Mouse (Mus musculus) kidney, adult 2 months (tissue): ENCODE data around the gene Uchl4. TPM values are rescaled to one million over a fixed set of nuclear protein-coding genes. Genes with fewer than 3 reads are reported as not detected.
"Not testable (repeated sequence)": the region's sequence is repeated elsewhere in the genome, so short reads cannot be mapped to it uniquely, and the experiment has no call there.

Experiments used
- DNase-seq: peaks from one replicate; pipeline ENCODE4 v3.0.0; 2021
- H3K27ac ChIP-seq: fragments of 200-500 bp; 2 replicates; pipeline ENCODE4 v1.5.1; 2012; ENCODE audit warnings: low read depth, low read length, control low read depth, inconsistent platforms; ENCODE audit not compliant: insufficient read depth
- H3K27me3 ChIP-seq: fragments of 200-500 bp; replicated peaks from 2 replicates; pipeline ENCODE4 v1.6.1; 2012; ENCODE audit warnings: mild to moderate bottlenecking, moderate library complexity, low read length, inconsistent platforms; ENCODE audit not compliant: control insufficient read depth, insufficient read depth
- H3K36me3 ChIP-seq: fragments of 200-500 bp; 2 replicates; pipeline ENCODE4 v1.6.1; 2012; ENCODE audit warnings: mild to moderate bottlenecking, moderate library complexity, low read length, inconsistent platforms; ENCODE audit not compliant: control insufficient read depth, insufficient read depth
- H3K4me1 ChIP-seq: fragments of 200-500 bp; 2 replicates; pipeline ENCODE4 v1.6.1; 2011; ENCODE audit warnings: low read length; ENCODE audit not compliant: control insufficient read depth, insufficient read depth
- H3K4me3 ChIP-seq: fragments of 200-500 bp; 2 replicates; pipeline ENCODE4 v1.5.1; 2011; ENCODE audit warnings: mild to moderate bottlenecking, low read depth, low read length, control low read depth; ENCODE audit not compliant: insufficient read depth
- CTCF ChIP-seq: fragments of 200-500 bp; conservative IDR thresholded peaks from 2 replicates; pipeline ENCODE4 v1.5.1; 2011; ENCODE audit warnings: low read depth, mild to moderate bottlenecking, control low read depth, low read length, moderate library complexity, mixed read lengths; ENCODE audit not compliant: insufficient read depth, insufficient read length
- POLR2A ChIP-seq: fragments of 200-500 bp; IDR thresholded peaks from one replicate; pipeline ENCODE4 v1.6.1; 2011; ENCODE audit warnings: low read depth, low read length, control low read depth
- WGBS: fragments of 180-500 bp; shearing (Covaris S2); methylation state at CpG from one replicate; pipeline ENCODE4 v1.1.7; 2018; 5-methylcytosine and 5-hydroxymethylcytosine counted together
- polyA plus RNA-seq: library from polyadenylated mRNA; depleted of rRNA; stranded (reverse); fragments of >200 nt; gene quantifications from 2 replicates; pipeline ENCODE4 v1.2.3, GENCODE M21; 2012; rRNA removed

The Uchl4 gene
- polyA plus RNA-seq: 0.11 and 0.15 TPM in 2 replicates

- Histone ChIP-seq H3K27ac (peak within 1 kb of the TSS; percentile 78), H3K36me3 (no peaks in the 10 kb centered on the region), H3K4me1 (peaks cover 27% of the 10 kb centered on the region), H3K27me3 (no peaks in the 10 kb centered on the region), H3K4me3 (no peak within 1 kb of the TSS)
- WGBS: 40% methylated on average over 8 of the region's 8 CpGs
- TF ChIP-seq POLR2A (no peak), CTCF (no peak)
- peak; percentile 81 for DNase-seq
Observed at GRCm38 (mm10) chr9:64234768-64235435, at the start of gene Uchl4. Gene Uchl4 (plus strand): TSS chr9:64235201.

DNA sequence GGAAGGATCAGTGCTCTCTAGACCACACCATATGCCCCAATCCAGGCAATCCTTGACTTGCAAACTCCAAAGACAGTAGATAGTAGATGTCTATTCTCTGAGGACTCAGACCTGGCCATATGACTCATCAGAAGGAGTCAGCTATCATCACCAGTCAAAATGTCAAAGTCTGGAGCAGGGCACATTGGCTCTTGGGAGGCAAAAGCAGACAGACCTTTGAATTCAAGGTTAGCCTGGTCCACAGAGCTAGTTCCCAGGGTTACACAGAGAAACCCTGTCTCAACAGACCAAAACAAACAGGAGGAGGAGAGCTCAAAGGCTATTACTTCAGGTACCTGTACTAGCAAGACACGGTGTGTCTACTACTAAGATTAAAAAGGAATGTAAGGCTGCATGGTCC is 41.1 kb upstream of the Uchl4 start:
- Histone ChIP-seq H3K27ac (no peak overlapping the region), H3K36me3 (no peaks in the 10 kb centered on the region; the same call in 1 of the 2 replicates), H3K4me3 (no peak overlapping the region), H3K4me1 (no peaks in the 10 kb centered on the region), H3K27me3 (no peaks in the 10 kb centered on the region)
- no peak for DNase-seq
- no peak for TF ChIP-seq CTCF
- 61% methylated on average over 1 of the region's 1 CpGs for WGBS

GRCm38 (mm10) chr9:64195554-64195953 is 39.4 kb upstream of the Uchl4 start:
- H3K4me1 ChIP-seq: no peaks in the 10 kb centered on the region; the same call in 1 of the 2 replicates
- no peak overlapping the region for H3K27ac ChIP-seq
- WGBS: 82% methylated on average over 4 of the region's 4 CpGs
- H3K36me3 ChIP-seq: no peaks in the 10 kb centered on the region; the same call in 1 of the 2 replicates
- no peak for DNase-seq
- no peaks in the 10 kb centered on the region for H3K27me3 ChIP-seq
- H3K4me3 ChIP-seq: no peak overlapping the region
- TF ChIP-seq CTCF (no peak), POLR2A (no peak)

DNA sequence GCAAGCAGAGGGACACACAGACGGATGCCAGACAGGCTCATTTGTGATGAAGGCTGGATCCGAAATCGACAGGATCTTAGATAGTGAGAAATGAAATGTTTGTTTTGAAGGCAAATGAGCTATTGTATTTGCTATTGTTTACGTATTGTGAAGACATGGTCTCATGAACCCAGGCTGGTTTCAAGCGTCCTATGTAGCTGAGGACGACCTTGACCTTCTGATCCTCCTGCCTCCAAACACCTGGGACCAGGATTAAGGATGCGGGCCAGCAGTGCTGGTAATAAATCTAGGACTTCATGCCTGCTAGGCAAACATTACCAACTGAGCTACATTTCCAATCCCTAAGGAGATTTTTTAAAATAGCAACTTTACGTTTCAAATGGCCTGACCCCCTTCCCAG is 37.5 kb upstream of the Uchl4 start:
- no peak overlapping the region for H3K27ac ChIP-seq
- no peak overlapping the region for H3K4me3 ChIP-seq
- H3K27me3 ChIP-seq: no peaks in the 10 kb centered on the region
- no peaks in the 10 kb centered on the region; the same call in 1 of the 2 replicates for H3K4me1 ChIP-seq
- TF ChIP-seq CTCF (no peak), POLR2A (no peak)
- DNase-seq: no peak
- WGBS: 83% methylated on average over 8 of the region's 8 CpGs
- H3K36me3 ChIP-seq: peaks cover under 1% of the 10 kb centered on the region; the same call in 1 of the 2 replicates

- H3K4me3 ChIP-seq: no peak overlapping the region
- H3K36me3 ChIP-seq: peaks cover 1% of the 10 kb centered on the region; the same call in 1 of the 2 replicates
- DNase-seq: no peak
- no peak overlapping the region for H3K27ac ChIP-seq
- H3K4me1 ChIP-seq: no peaks in the 10 kb centered on the region; the same call in 1 of the 2 replicates
- 92% methylated on average over 5 of the region's 5 CpGs for WGBS
- TF ChIP-seq CTCF (no peak), POLR2A (no peak)
- no peaks in the 10 kb centered on the region for H3K27me3 ChIP-seq
Observed at GRCm38 (mm10) chr9:64198068-64198762, 36.8 kb upstream of the Uchl4 start.

- H3K27ac ChIP-seq, H3K36me3 ChIP-seq, DNase-seq, H3K4me3 ChIP-seq, H3K27me3 ChIP-seq, H3K4me1 ChIP-seq: not testable (repeated sequence)
- 84% methylated on average over 7 of the region's 7 CpGs for WGBS
Observed at GRCm38 (mm10) chr9:64198763-64199418, 36.1 kb upstream of the Uchl4 start.

DNA sequence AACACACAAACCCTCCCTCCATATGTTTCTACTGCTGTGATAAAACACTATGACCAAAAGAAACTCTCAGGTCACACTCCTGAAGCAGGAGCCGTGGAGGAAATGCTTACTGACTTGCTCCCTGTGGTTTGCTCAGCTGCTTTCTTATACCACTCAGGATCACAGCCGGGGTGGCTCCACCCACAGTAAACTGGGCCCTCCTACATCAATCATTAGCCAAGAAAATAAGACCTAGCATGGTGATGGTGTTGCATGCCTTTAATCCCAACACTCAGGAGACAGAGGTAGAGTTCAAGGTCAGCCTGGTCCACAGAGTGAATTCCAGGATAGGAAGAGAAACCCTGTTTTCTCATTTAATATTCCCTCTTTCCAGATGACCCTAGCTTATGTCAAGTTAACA is 35.1 kb upstream of the Uchl4 start:
- Histone ChIP-seq H3K4me3 (no peak overlapping the region), H3K36me3 (peaks cover 1% of the 10 kb centered on the region; the same call in 1 of the 2 replicates), H3K4me1 (no peaks in the 10 kb centered on the region; the same call in 1 of the 2 replicates), H3K27ac (peak overlapping the region; percentile 21), H3K27me3 (no peaks in the 10 kb centered on the region)
- 22% methylated on average over 2 of the region's 2 CpGs for WGBS
- DNase-seq: peak; percentile 64
- no peak for TF ChIP-seq CTCF
- TF ChIP-seq POLR2A: no peak
